Mouse (Mus musculus): ENCODE measurements around the gene Atoh7.
A peak's percentile ranks its signal among the peaks of the same experiment; 100 is the strongest.

Atoh7 gene

DNA sequence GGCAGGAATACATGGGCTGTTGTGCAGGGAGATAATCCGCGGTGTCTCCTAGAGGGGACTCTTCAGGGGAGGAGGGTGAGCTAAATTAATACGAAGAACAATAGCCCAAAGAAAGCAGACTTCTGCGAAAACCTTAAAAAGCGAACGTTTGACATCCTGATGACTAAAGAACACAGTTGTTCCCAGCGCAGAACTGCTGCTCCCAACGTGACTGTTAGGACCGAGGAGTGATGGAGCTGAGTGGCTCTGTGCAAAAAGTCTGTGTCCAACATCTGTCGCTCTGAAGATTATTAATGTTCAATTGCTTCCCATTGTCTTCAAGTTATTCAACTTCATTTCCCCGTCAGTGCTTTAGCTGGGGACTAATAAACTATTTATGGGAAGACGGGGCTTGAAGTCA, 1.3 kb upstream of the Atoh7 start:
- DNase-seq (ENCODE audit: low read depth, low spot score), result no peak

- no peak for DNase-seq (ENCODE audit: low read depth, low spot score)
These were observed 601 bp downstream of the Atoh7 start for GRCm38 (mm10) chr10:63099941-63100562.

DNA sequence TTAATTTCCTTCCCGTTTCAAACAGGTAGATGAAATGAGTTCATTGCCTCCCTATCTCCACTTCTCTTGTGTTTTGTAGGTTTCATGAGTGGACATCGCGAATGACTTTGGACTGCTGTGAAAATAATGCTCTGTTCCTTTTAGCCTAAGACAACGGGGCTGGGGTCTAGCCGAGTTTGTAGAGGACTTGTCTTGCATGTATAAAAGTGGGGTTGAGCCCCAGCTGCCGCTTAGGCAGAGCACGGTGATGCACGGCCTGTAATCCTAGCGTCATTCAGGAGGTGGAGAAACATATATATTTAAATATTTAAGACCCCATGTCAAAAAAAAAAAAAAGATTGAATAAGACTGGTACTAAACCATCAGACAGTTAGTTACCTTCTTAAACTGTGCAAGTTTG, 1.2 kb downstream of the Atoh7 start:
- no peak for DNase-seq (ENCODE audit: low read depth, low spot score)

GRCm38 (mm10) chr10:63113027-63113604, 13.7 kb downstream of the Atoh7 start:
- peak; percentile 70 for DNase-seq (ENCODE audit: low read depth, low spot score)

DNA sequence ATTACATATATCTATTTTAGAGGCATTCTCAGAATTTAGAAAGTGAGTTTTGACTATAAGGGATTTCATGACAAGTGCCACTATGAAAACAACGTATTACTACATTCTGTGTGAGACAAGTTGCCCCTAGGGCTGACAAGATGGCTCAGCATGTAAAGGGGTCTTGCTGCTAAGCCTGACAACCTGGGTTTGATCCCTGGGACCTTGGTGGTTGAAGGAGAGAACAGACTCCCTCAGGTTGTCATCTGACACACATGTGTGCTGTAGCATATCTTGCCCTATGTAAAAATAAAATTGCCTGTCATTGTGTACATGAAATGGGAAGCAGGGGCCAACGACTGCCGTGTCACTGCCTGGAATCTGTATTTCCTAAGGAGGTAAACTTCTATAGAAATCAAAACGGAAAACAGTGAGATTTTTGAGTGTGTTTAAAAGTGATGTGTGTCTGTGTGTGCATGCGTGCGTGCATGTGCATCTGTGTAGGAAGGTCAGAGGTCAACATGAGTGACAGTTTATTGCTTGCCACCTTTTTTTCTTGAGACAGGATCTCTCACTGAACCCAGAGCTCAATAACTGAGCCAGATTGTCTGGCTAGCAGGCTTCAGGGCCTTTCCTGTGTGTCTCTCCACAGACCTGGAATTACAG, 14.4 kb downstream of the Atoh7 start:
- no peak for DNase-seq (ENCODE audit: low read depth, low spot score)

DNA sequence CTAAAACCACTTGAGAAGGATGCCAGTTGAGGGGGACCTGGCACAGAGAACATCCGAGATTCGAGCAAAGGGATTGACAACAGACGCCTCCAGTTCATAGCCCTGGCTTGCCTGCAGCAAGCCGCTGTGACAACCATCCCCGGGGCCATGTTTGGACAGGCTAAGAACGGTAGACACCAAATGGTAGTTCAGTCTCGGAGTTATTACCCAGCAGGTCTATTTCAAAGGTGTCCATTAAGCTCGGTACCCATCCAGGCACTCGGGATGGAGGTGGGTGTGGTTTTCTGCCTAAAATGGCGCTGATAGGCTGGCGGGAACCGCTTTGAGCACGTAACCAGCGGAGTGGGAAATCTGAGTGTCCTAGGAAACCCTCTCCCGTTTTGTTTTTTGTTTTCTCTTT, 16.4 kb downstream of the Atoh7 start:
- no peak for DNase-seq (ENCODE audit: low read depth, low spot score)

GRCm38 (mm10) chr10:63116376-63116775, 16.9 kb downstream of the Atoh7 start:
- DNase-seq (ENCODE audit: low read depth, low spot score), result no peak

DNA sequence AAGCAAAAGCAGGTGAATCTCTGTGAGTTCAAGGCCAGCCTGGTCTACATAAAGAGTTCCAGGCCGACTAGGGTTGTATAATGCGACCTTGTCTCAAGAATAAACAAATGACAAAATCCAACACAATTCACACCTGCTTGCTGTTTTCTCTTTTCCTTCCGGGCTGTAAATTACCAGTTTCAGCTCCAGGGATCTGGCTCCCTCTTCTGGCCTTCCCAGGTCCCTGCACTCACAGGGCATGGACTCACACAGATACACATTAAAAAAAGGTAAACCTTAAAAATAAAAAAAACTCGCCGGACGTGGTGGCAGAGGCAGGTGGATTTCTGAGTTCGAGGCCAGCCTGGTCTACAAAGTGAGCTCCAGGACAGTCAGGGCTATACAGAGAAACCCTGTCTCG, 18.1 kb downstream of the Atoh7 start:
- peak; percentile 27 for DNase-seq (ENCODE audit: low read depth, low spot score)

DNA sequence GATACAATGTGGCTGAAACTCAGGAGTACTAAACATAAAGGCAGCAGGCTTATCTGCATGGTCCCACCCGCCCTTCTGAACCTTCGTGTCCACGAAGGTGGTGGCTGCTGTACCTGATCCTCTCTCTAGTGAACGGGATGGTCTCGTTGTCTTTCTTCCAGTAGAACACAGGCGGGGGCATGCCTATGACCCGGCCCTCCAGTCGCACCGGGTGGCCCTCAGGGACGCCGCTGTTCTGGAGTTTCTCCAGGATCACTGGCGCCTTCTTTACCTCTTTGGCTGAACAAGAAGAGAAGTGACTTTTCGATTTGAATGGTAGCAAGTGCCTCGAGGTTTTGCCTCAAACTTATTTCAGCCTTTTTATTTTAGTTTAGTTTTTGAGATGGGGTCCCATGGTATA, 20.5 kb downstream of the Atoh7 start:
- DNase-seq (ENCODE audit: low read depth, low spot score), result no peak

DNA sequence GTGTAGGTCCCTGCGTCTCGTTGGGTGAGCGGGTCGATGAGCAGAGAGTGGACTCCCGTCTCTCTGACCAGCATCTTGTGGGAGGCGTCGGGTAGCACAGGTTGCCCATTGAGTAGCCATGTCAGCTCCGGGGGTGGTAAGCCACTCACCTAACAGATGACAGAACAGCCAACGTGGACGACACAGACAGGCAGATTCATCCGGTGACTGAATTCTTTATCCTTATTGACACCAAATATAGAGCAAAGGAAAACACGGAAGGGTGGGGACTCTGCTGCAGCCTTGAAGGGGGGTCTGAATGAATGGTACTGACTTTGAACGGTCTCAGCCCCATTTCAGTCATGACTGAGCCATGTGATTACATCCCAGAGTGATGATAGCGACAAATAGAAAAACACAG, 22.5 kb downstream of the Atoh7 start:
- no peak for DNase-seq (ENCODE audit: low read depth, low spot score)

GRCm38 (mm10) chr10:63122516-63122915, 23.1 kb downstream of the Atoh7 start:
- peak; percentile 50 for DNase-seq (ENCODE audit: low read depth, low spot score)

GRCm38 (mm10) chr10:63123141-63123540, 23.7 kb downstream of the Atoh7 start:
- no peak for DNase-seq (ENCODE audit: low read depth, low spot score)

- DNase-seq (ENCODE audit: low read depth, low spot score), result no peak
These were observed 24.6 kb downstream of the Atoh7 start for GRCm38 (mm10) chr10:63124016-63124415.

GRCm38 (mm10) chr10:63125343-63125742, 25.9 kb downstream of the Atoh7 start:
- DNase-seq (ENCODE audit: low read depth, low spot score), result no peak

DNA sequence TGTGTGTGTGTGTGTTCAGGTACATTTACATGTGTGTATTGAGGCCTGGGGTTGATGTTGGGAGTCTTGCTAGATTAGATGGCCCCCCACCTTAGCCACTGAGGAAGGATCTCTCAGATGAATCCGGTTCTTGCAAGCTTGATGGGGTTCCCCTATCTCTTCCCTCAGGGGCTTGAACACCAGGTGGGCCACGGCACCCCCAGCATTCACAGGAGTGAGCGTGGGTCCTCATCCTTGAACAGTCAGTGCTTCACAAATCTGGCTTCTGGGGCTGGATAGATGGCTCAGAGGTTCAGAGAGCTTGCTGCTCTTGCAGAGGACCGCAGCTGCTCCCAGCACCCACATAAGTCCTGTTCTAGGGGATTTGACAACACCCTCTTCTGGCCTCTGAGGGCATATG, 26.7 kb downstream of the Atoh7 start:
- no peak for DNase-seq (ENCODE audit: low read depth, low spot score)

- no peak for DNase-seq (ENCODE audit: low read depth, low spot score)
These were observed 27.7 kb downstream of the Atoh7 start for GRCm38 (mm10) chr10:63127156-63127555.

GRCm38 (mm10) chr10:63128256-63128655, 28.8 kb downstream of the Atoh7 start:
- DNase-seq (ENCODE audit: low read depth, low spot score), result no peak

- peak; percentile 24 for DNase-seq (ENCODE audit: low read depth, low spot score)
These were observed 31.0 kb downstream of the Atoh7 start for GRCm38 (mm10) chr10:63130500-63130899.

DNA sequence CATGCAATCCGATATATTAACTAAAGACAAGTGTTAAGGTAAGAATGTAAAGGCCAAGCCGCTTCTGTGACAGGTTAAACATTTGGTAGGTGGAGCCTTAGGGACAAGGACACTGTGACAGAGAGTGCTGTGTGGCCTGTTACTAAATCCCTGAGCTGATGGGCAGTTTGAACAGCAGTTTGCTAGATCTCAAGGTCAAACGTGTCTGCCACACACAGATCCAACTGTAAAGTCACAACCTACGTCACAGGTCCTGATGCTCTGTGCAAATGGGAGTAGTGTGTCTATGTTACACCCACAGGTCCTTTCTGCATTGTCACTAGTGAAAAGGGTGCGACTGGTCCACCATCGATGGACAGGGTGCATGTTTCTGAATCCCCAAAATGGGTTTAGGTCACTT, 32.9 kb downstream of the Atoh7 start:
- DNase-seq (ENCODE audit: low read depth, low spot score), result no peak

DNA sequence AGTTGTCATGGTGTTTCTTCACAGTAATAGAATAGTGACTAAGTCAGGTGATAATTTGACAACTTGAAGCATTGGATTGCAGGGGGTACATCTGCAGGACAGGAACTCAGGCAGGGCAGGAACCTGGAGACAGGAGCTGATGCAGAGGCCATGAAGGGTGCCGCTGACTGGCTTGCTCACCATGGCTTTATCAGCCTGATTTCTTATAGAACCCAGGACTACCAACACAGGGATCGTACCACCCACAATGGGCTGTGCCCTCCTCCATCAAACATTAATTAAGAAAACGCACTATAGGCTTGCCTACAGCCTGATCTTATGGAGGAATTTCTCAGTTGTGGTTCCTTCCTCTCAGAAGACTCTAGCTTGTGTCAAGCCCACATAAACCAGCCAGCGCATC, 33.9 kb downstream of the Atoh7 start:
- DNase-seq (ENCODE audit: low read depth, low spot score), result no peak

GRCm38 (mm10) chr10:63135680-63136079, 36.2 kb downstream of the Atoh7 start:
- DNase-seq (ENCODE audit: low read depth, low spot score), result no peak

- DNase-seq (ENCODE audit: low read depth, low spot score), result no peak
These were observed 37.0 kb downstream of the Atoh7 start for GRCm38 (mm10) chr10:63136436-63136835.

GRCm38 (mm10) chr10:63142660-63143059, 43.2 kb downstream of the Atoh7 start:
- DNase-seq (ENCODE audit: low read depth, low spot score), result no peak
